ENCODE assay signal across 9 mouse cellular contexts in the genomic region with DNA sequence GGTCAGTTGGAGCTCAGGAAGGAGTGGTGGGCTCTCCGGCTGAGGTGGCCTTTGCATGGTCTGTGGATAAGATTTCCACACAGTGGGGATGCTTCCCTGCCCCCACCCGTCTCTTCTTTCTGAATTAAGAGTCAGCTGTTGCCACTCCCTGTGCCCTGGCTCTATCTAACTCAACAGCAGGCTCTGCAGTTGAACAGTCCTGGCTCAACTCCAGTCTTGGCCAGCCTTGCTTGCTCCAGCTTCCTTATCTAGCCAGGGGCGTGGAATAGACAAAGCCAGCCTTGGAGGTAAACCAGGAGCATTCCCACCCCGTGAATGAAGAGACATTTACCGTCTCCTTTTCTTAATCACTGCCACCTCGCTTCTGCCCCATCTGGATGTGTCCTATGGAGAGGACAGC.
DNase-seq lines count a peak whose midpoint lies in the region; ATAC-seq and TF ChIP-seq lines count a peak whose summit lies in the region.
"Had no signal": no experiment of that assay in that cellular context is flagged by ENCODE, and none has a peak within 500 bp of the region (broad histone marks: within the 10 kb centered on the region; RNA-seq: fewer than 3 reads in every experiment).

No protein-coding gene starts in this region.

- H3K9ac ChIP-seq in hindbrain, embryonic 12.5 days: no peak overlapping the region
- H3K9ac ChIP-seq in hindbrain, embryonic 11.5 days (ENCODE audit: low read depth, low read length): no peak overlapping the region
- no peak overlapping the region for H3K9ac ChIP-seq in embryonic facial prominence, embryonic 14.5 days (ENCODE audit: low read depth, low read length)
- no peak overlapping the region for H3K9ac ChIP-seq in hindbrain, embryonic 15.5 days
- H3K9ac ChIP-seq in liver, postnatal 0 days (replicated peaks): peak overlapping the region; percentile 6; the same call in 1 of the 2 replicates

- 57% methylated on average over 6 of the region's 6 CpGs for WGBS in hindbrain, embryonic 12.5 days
- WGBS in hindbrain, embryonic 11.5 days: 65% methylated on average over 6 of the region's 6 CpGs
- WGBS in embryonic facial prominence, embryonic 14.5 days: 52% methylated on average over 6 of the region's 6 CpGs
- WGBS in hindbrain, embryonic 15.5 days: 43% methylated on average over 6 of the region's 6 CpGs
- WGBS in liver, postnatal 0 days (ENCODE audit: insufficient replicate concordance): 33% methylated on average over 6 of the region's 6 CpGs

- no peaks in the 10 kb centered on the region for H3K36me3 ChIP-seq in hindbrain, embryonic 12.5 days
- H3K36me3 ChIP-seq in hindbrain, embryonic 11.5 days (ENCODE audit: control insufficient read depth, insufficient read depth, low read length): no peaks in the 10 kb centered on the region
- no peaks in the 10 kb centered on the region for H3K36me3 ChIP-seq in embryonic facial prominence, embryonic 14.5 days (ENCODE audit: control insufficient read depth, insufficient read depth, low read length)
- H3K36me3 ChIP-seq in hindbrain, embryonic 15.5 days: no peaks in the 10 kb centered on the region
- H3K36me3 ChIP-seq in liver, postnatal 0 days (replicated peaks; ENCODE audit: insufficient read depth, low read length): no peaks in the 10 kb centered on the region
- H3K36me3 ChIP-seq: G1E had no signal

- H3K9me3 ChIP-seq in hindbrain, embryonic 12.5 days (replicated peaks): no peaks in the 10 kb centered on the region
- no peaks in the 10 kb centered on the region for H3K9me3 ChIP-seq in hindbrain, embryonic 11.5 days (ENCODE audit: control insufficient read depth, low read length)
- H3K9me3 ChIP-seq in embryonic facial prominence, embryonic 14.5 days (ENCODE audit: control insufficient read depth, low read length): no peaks in the 10 kb centered on the region
- no peaks in the 10 kb centered on the region for H3K9me3 ChIP-seq in hindbrain, embryonic 15.5 days
- H3K9me3 ChIP-seq in liver, postnatal 0 days (ENCODE audit: low read length): no peaks in the 10 kb centered on the region

- no peak for TF ChIP-seq CTCF in liver, postnatal 0 days (IDR thresholded peaks at IDR 0.05; ENCODE audit: low read depth)

- H3K27ac ChIP-seq in hindbrain, embryonic 12.5 days: 0 out of 2 replicates have a peak overlapping the region, but pooled peaks have one; percentile 23
- H3K27ac ChIP-seq in hindbrain, embryonic 11.5 days (ENCODE audit: low read depth, low read length): no peak overlapping the region
- no peak overlapping the region for H3K27ac ChIP-seq in embryonic facial prominence, embryonic 14.5 days (replicated peaks; ENCODE audit: low read depth, low read length)
- no peak overlapping the region for H3K27ac ChIP-seq in hindbrain, embryonic 15.5 days (replicated peaks)
- peak overlapping the region; percentile 44 for H3K27ac ChIP-seq in liver, postnatal 0 days (ENCODE audit: low read depth)

- H3K4me2 ChIP-seq in hindbrain, embryonic 12.5 days (replicated peaks): 0 out of 2 replicates have a peak overlapping the region, but pooled peaks have one; percentile 4
- H3K4me2 ChIP-seq in hindbrain, embryonic 11.5 days (replicated peaks; ENCODE audit: low read depth, low read length): no peak overlapping the region
- H3K4me2 ChIP-seq in embryonic facial prominence, embryonic 14.5 days (ENCODE audit: low read depth, low read length): no peak overlapping the region
- no peak overlapping the region for H3K4me2 ChIP-seq in hindbrain, embryonic 15.5 days
- H3K4me2 ChIP-seq in liver, postnatal 0 days (ENCODE audit: low read depth, low read length): peak overlapping the region; percentile 53

- H3K4me1 ChIP-seq in hindbrain, embryonic 12.5 days: peaks cover 48% of the 10 kb centered on the region
- peaks cover 22% of the 10 kb centered on the region for H3K4me1 ChIP-seq in hindbrain, embryonic 11.5 days (replicated peaks; ENCODE audit: control insufficient read depth, insufficient read depth, low read length)
- peaks cover 13% of the 10 kb centered on the region for H3K4me1 ChIP-seq in embryonic facial prominence, embryonic 14.5 days (ENCODE audit: control insufficient read depth, insufficient read depth, low read length)
- H3K4me1 ChIP-seq in hindbrain, embryonic 15.5 days (replicated peaks): peaks cover 35% of the 10 kb centered on the region
- peaks cover 57% of the 10 kb centered on the region for H3K4me1 ChIP-seq in liver, postnatal 0 days (ENCODE audit: insufficient read depth)

- no peak for ATAC-seq in hindbrain, embryonic 12.5 days (ENCODE audit: low FRiP score)
- no peak for ATAC-seq in hindbrain, embryonic 11.5 days (ENCODE audit: low FRiP score)
- peak; percentile 39; the same call in 1 of the 2 replicates for ATAC-seq in embryonic facial prominence, embryonic 14.5 days (ENCODE audit: low read depth)
- ATAC-seq in hindbrain, embryonic 15.5 days (ENCODE audit: low FRiP score, low read depth): peak; percentile 40; the same call in 1 of the 2 replicates
- peak; percentile 83 for ATAC-seq in liver, postnatal 0 days

- peak; percentile 96 for TF ChIP-seq EP300 in liver, postnatal 0 days (IDR thresholded peaks at IDR 0.05; ENCODE audit: low read depth)

- H3K27me3 ChIP-seq in hindbrain, embryonic 12.5 days: peaks cover 17% of the 10 kb centered on the region
- peaks cover 6% of the 10 kb centered on the region for H3K27me3 ChIP-seq in hindbrain, embryonic 11.5 days (ENCODE audit: control insufficient read depth, insufficient read depth, low read length)
- no peaks in the 10 kb centered on the region for H3K27me3 ChIP-seq in embryonic facial prominence, embryonic 14.5 days (replicated peaks; ENCODE audit: control insufficient read depth, insufficient read depth, low read length)
- 0 out of 2 replicates have a peak, but pooled peaks cover 5% of the 10 kb centered on the region for H3K27me3 ChIP-seq in hindbrain, embryonic 15.5 days
- H3K27me3 ChIP-seq in liver, postnatal 0 days (ENCODE audit: insufficient read depth, low read length): no peaks in the 10 kb centered on the region

- H3K4me3 ChIP-seq in hindbrain, embryonic 12.5 days: no peak overlapping the region
- no peak overlapping the region for H3K4me3 ChIP-seq in hindbrain, embryonic 11.5 days (ENCODE audit: low read depth, low read length)
- H3K4me3 ChIP-seq in embryonic facial prominence, embryonic 14.5 days (ENCODE audit: low read depth, low read length): no peak overlapping the region
- no peak overlapping the region for H3K4me3 ChIP-seq in hindbrain, embryonic 15.5 days
- H3K4me3 ChIP-seq in liver, postnatal 0 days (ENCODE audit: low read depth, low read length): no peak overlapping the region

- DNase-seq in hindbrain, embryonic 11.5 days (ENCODE audit: low spot score): no peak
- DNase-seq in embryonic facial prominence, embryonic 14.5 days (ENCODE audit: low spot score): peak; percentile 78
- DNase-seq in liver, postnatal 0 days: peak; percentile 74
- DNase-seq in thymus, postnatal 14 days: no peak
- DNase-seq in cerebellum, postnatal 25 days: no peak
- DNase-seq in cerebellum, adult 8-10 months: no peak

Comparison
In these comparisons a context has a peak if more than half of its experiments do, and no peak if none do; other contexts are left out.
1. ATAC-seq: peak in embryonic facial prominence, embryonic 14.5 days (single experiment), hindbrain, embryonic 15.5 days (single experiment) and liver, postnatal 0 days (single experiment); none in hindbrain, embryonic 12.5 days (single experiment) and hindbrain, embryonic 11.5 days (single experiment).
2. H3K27ac ChIP-seq: peak in hindbrain, embryonic 12.5 days (single experiment) and liver, postnatal 0 days (single experiment); none in hindbrain, embryonic 11.5 days (single experiment), embryonic facial prominence, embryonic 14.5 days (single experiment) and hindbrain, embryonic 15.5 days (single experiment).
3. H3K4me2 ChIP-seq: peak in hindbrain, embryonic 12.5 days (single experiment) and liver, postnatal 0 days (single experiment); none in hindbrain, embryonic 11.5 days (single experiment), embryonic facial prominence, embryonic 14.5 days (single experiment) and hindbrain, embryonic 15.5 days (single experiment).
4. DNase-seq: peak in embryonic facial prominence, embryonic 14.5 days (single experiment) and liver, postnatal 0 days (single experiment); none in hindbrain, embryonic 11.5 days (single experiment), thymus, postnatal 14 days (single experiment), cerebellum, postnatal 25 days (0 of 2) and cerebellum, adult 8-10 months (single experiment).